In genomic region chr4:57156549-57157169, GRCm38 (mm10) we compare ENCODE assay signal across 12 mouse cellular contexts. TPM values are rescaled to one million over a fixed set of nuclear protein-coding genes. Genes with fewer than 3 reads are reported as not detected.
DNase-seq lines count a peak whose midpoint lies in the region; ATAC-seq and TF ChIP-seq lines count a peak whose summit lies in the region.
"Had no signal": no experiment of that assay in that cellular context is flagged by ENCODE, and none has a peak within 500 bp of the region (broad histone marks: within the 10 kb centered on the region; RNA-seq: fewer than 3 reads in every experiment).

No protein-coding gene starts in this region.

- H3K36me3 ChIP-seq in kidney, embryonic 14.5 days (ENCODE audit: control insufficient read depth, insufficient read depth, low read length), result no peaks in the 10 kb centered on the region
- H3K36me3 ChIP-seq in kidney, adult 2 months (ENCODE audit: control insufficient read depth, insufficient read depth, low read length), result no peaks in the 10 kb centered on the region
- no peaks in the 10 kb centered on the region for H3K36me3 ChIP-seq in stomach, embryonic 15.5 days
- H3K36me3 ChIP-seq: heart, embryonic 12.5 days; hindbrain, embryonic 15.5 days; midbrain, embryonic 10.5 days had no signal

- WGBS in kidney, embryonic 14.5 days, result 82% methylated on average over 8 of the region's 8 CpGs
- 67% methylated on average over 8 of the region's 8 CpGs for WGBS in kidney, adult 2 months
- WGBS in stomach, embryonic 15.5 days, result 56% methylated on average over 8 of the region's 8 CpGs

- H3K4me1 ChIP-seq in kidney, embryonic 14.5 days (ENCODE audit: control insufficient read depth, insufficient read depth, low read length), result peaks cover 10% of the 10 kb centered on the region; the same call in 1 of the 2 replicates
- H3K4me1 ChIP-seq in kidney, adult 2 months (ENCODE audit: control insufficient read depth, insufficient read depth, low read length), result peaks cover 7% of the 10 kb centered on the region; the same call in 1 of the 2 replicates
- peaks cover 19% of the 10 kb centered on the region for H3K4me1 ChIP-seq in stomach, embryonic 15.5 days

- no peak for TF ChIP-seq CTCF in kidney, adult 2 months (conservative IDR thresholded peaks at IDR 0.05; ENCODE audit: insufficient read depth, insufficient read length, low read depth, low read length)

- no peak overlapping the region for H3K27ac ChIP-seq in kidney, embryonic 14.5 days (ENCODE audit: low read depth, low read length)
- H3K27ac ChIP-seq in kidney, adult 2 months (ENCODE audit: insufficient read depth, low read depth, low read length), result peak overlapping the region; percentile 97
- peak overlapping the region; percentile 70 for H3K27ac ChIP-seq in stomach, embryonic 15.5 days
- H3K27ac ChIP-seq: hindbrain, embryonic 15.5 days; midbrain, embryonic 10.5 days had no signal

- no peak for TF ChIP-seq POLR2A in kidney, adult 2 months (IDR thresholded peaks at IDR 0.05; ENCODE audit: low read depth, low read length)

- H3K4me3 ChIP-seq in kidney, embryonic 14.5 days (ENCODE audit: low read length), result no peak overlapping the region
- no peak overlapping the region for H3K4me3 ChIP-seq in kidney, adult 2 months (ENCODE audit: insufficient read depth, low read depth, low read length)
- H3K4me3 ChIP-seq in stomach, embryonic 15.5 days (replicated peaks), result no peak overlapping the region
- H3K4me3 ChIP-seq: heart, embryonic 12.5 days; hindbrain, embryonic 15.5 days; midbrain, embryonic 10.5 days had no signal

- no peaks in the 10 kb centered on the region for H3K27me3 ChIP-seq in kidney, embryonic 14.5 days (ENCODE audit: control insufficient read depth, insufficient read depth, low read length)
- no peaks in the 10 kb centered on the region for H3K27me3 ChIP-seq in kidney, adult 2 months (replicated peaks; ENCODE audit: control insufficient read depth, insufficient read depth, low read length)
- H3K27me3 ChIP-seq in stomach, embryonic 15.5 days (replicated peaks), result no peaks in the 10 kb centered on the region
- H3K27me3 ChIP-seq: heart, embryonic 12.5 days; hindbrain, embryonic 15.5 days had no signal

- H3K4me2 ChIP-seq in kidney, embryonic 14.5 days (replicated peaks; ENCODE audit: low read depth, low read length), result no peak overlapping the region
- H3K4me2 ChIP-seq in stomach, embryonic 15.5 days, result no peak overlapping the region
- H3K4me2 ChIP-seq: heart, embryonic 12.5 days; hindbrain, embryonic 15.5 days had no signal

- peak; percentile 76 for DNase-seq in kidney, adult 11 months
- DNase-seq in kidney, adult 2 months, result peak; percentile 78
- DNase-seq in lung, adult 18-20 months, result peak; percentile 85 to 90
- no peak for DNase-seq in heart, adult 9 months (ENCODE audit: low spot score in 2 of 2)
- no peak for DNase-seq in embryo, embryonic 10.5 days (ENCODE audit: low spot score)
- DNase-seq in yolk sac, embryonic 10.5 days (ENCODE audit: low spot score), result no peak
- DNase-seq: liver had no signal

- no peak for ATAC-seq in kidney, embryonic 14.5 days (ENCODE audit: low FRiP score, low TSS enrichment)
- peak; percentile 80 for ATAC-seq in stomach, embryonic 15.5 days (ENCODE audit: insufficient read depth, low FRiP score, low read depth)

- no peak overlapping the region for H3K9ac ChIP-seq in kidney, embryonic 14.5 days (ENCODE audit: low read depth, low read length)
- no peak overlapping the region for H3K9ac ChIP-seq in stomach, embryonic 15.5 days
- H3K9ac ChIP-seq: heart, embryonic 12.5 days; hindbrain, embryonic 15.5 days had no signal

- H3K9me3 ChIP-seq in kidney, embryonic 14.5 days (ENCODE audit: control insufficient read depth, low read length), result no peaks in the 10 kb centered on the region
- H3K9me3 ChIP-seq in stomach, embryonic 15.5 days, result no peaks in the 10 kb centered on the region
- H3K9me3 ChIP-seq: heart, embryonic 12.5 days; hindbrain, embryonic 15.5 days; midbrain, embryonic 10.5 days had no signal

RNA-seq across cellular contexts. Expression of gene Epb41l4b, which starts 13.4 kb away (rescaled TPM):
- polyA plus RNA-seq in kidney, embryonic 14.5 days (2014; fragmentation: Nextera tagmentation; extraction: Ambion mirVana), result 2.3 and 2.9 TPM in 2 replicates
- 15.8 and 17.9 TPM in 2 replicates for polyA plus RNA-seq in kidney, adult 2 months (2012; rRNA removed)
- 11.4 and 11.6 TPM in 2 replicates for polyA plus RNA-seq in stomach, embryonic 15.5 days (2015; fragmentation: Nextera tagmentation; extraction: Ambion mirVana)

Comparison
In these comparisons a context has a peak if more than half of its experiments do, and no peak if none do; other contexts are left out.
1. DNase-seq: peak in kidney, adult 11 months (single experiment), kidney, adult 2 months (single experiment) and lung, adult 18-20 months (2 of 2); none in heart, adult 9 months (0 of 2), embryo, embryonic 10.5 days (single experiment) and yolk sac, embryonic 10.5 days (single experiment).